Mouse (Mus musculus) ES-Bruce4 (cell line): ENCODE measurements around the gene Cyp2ab1.

Source experiments
- CTCF ChIP-seq: IDR thresholded peaks from one replicate; pipeline ENCODE4 v1.8.1; 2011; ENCODE audit warnings: low read depth, low read length
- EP300 ChIP-seq: IDR thresholded peaks from 2 replicates; pipeline ENCODE4 v1.6.1; 2011; ENCODE audit warnings: low read depth, low read length; ENCODE audit not compliant: insufficient read depth
- POLR2A ChIP-seq: IDR thresholded peaks from one replicate; pipeline ENCODE4 v1.8.1; 2011; ENCODE audit warnings: low read length; ENCODE audit not compliant: insufficient read depth

GRCm38 (mm10) chr16:20359643-20360295, 34.6 kb upstream of the Cyp2ab1 start:
- TF ChIP-seq POLR2A (no peak), EP300 (no peak), CTCF (no peak)
